9 mouse cellular contexts compared by ENCODE assay signal in genomic region chr9:121616471-121616870, GRCm38 (mm10). TPM values are rescaled to one million over a fixed set of nuclear protein-coding genes. Genes with fewer than 3 reads are reported as not detected.
DNase-seq lines count a peak whose midpoint lies in the region; ATAC-seq and TF ChIP-seq lines count a peak whose summit lies in the region.
"Had no signal": no experiment of that assay in that cellular context is flagged by ENCODE, and none has a peak within 500 bp of the region (broad histone marks: within the 10 kb centered on the region; RNA-seq: fewer than 3 reads in every experiment).

No protein-coding gene starts in this region.

- no peaks in the 10 kb centered on the region for H3K4me1 ChIP-seq in forebrain, postnatal 0 days (ENCODE audit: insufficient read depth)
- H3K4me1 ChIP-seq in forebrain, embryonic 12.5 days = 0 out of 2 replicates have a peak, but pooled peaks cover 2% of the 10 kb centered on the region
- no peaks in the 10 kb centered on the region for H3K4me1 ChIP-seq in lung, embryonic 14.5 days (ENCODE audit: insufficient read depth)

- H3K36me3 ChIP-seq in forebrain, postnatal 0 days (ENCODE audit: insufficient read depth) = peaks cover 4% of the 10 kb centered on the region; the same call in 1 of the 2 replicates
- H3K36me3 ChIP-seq in forebrain, embryonic 12.5 days (replicated peaks) = no peaks in the 10 kb centered on the region
- H3K36me3 ChIP-seq in lung, embryonic 14.5 days (ENCODE audit: insufficient read depth) = no peaks in the 10 kb centered on the region
- no peaks in the 10 kb centered on the region; the same call in 1 of the 2 replicates for H3K36me3 ChIP-seq in splenic B cell, adult 2 months (ENCODE audit: control insufficient read depth, insufficient read depth, low read length, poor library complexity, severe bottlenecking)

- 61% methylated on average over 3 of the region's 3 CpGs for WGBS in forebrain, postnatal 0 days
- WGBS in forebrain, embryonic 12.5 days = 72% methylated on average over 3 of the region's 3 CpGs
- 53% methylated on average over 3 of the region's 3 CpGs for WGBS in lung, embryonic 14.5 days

- H3K9me3 ChIP-seq in forebrain, postnatal 0 days (ENCODE audit: low read length) = no peaks in the 10 kb centered on the region
- no peaks in the 10 kb centered on the region for H3K9me3 ChIP-seq in forebrain, embryonic 12.5 days
- no peaks in the 10 kb centered on the region for H3K9me3 ChIP-seq in lung, embryonic 14.5 days (ENCODE audit: low read depth, low read length)

- ATAC-seq in forebrain, postnatal 0 days = no peak
- ATAC-seq in forebrain, embryonic 12.5 days (ENCODE audit: low FRiP score) = no peak
- ATAC-seq in lung, embryonic 14.5 days (ENCODE audit: insufficient read depth) = no peak
- ATAC-seq: Patski had no signal

- H3K9ac ChIP-seq in forebrain, postnatal 0 days = no peak overlapping the region
- no peak overlapping the region for H3K9ac ChIP-seq in forebrain, embryonic 12.5 days
- H3K9ac ChIP-seq in lung, embryonic 14.5 days = no peak overlapping the region

- intact Hi-C loops in left cerebral cortex, postnatal 25 days (cut with DNase I) = no loop called here

- TF ChIP-seq CTCF in forebrain, postnatal 0 days (IDR thresholded peaks at IDR 0.05; ENCODE audit: low read depth) = 0 out of 2 replicates have a peak, but pooled peaks have one; percentile 21
- peak; percentile 34 for TF ChIP-seq CTCF in lung, embryonic 14.5 days (IDR thresholded peaks at IDR 0.05; ENCODE audit: low read depth)

- no peak for DNase-seq in forebrain, postnatal 0 days
- DNase-seq in lung, embryonic 14.5 days = no peak
- DNase-seq in lung, postnatal 25 days (ENCODE audit: low spot score) = no peak
- peak; percentile 27 for DNase-seq in adrenal gland, postnatal 25 days
- DNase-seq in splenic B cell, adult 2 months (ENCODE audit: low read depth, low spot score) = peak; percentile 36
- DNase-seq in left cerebral cortex, postnatal 25 days (ENCODE audit: low spot score in 2 of 2) = no peak
- DNase-seq in embryo, embryonic 11 days = no peak

- H3K4me3 ChIP-seq in forebrain, postnatal 0 days (ENCODE audit: low read depth, low read length) = no peak overlapping the region
- H3K4me3 ChIP-seq in forebrain, embryonic 12.5 days (replicated peaks) = no peak overlapping the region
- H3K4me3 ChIP-seq in lung, embryonic 14.5 days (ENCODE audit: low read depth, low read length) = no peak overlapping the region

- no peaks in the 10 kb centered on the region for H3K27me3 ChIP-seq in forebrain, postnatal 0 days (ENCODE audit: insufficient read depth, low read length)
- H3K27me3 ChIP-seq in forebrain, embryonic 12.5 days = peaks cover 4% of the 10 kb centered on the region; the same call in 1 of the 2 replicates
- H3K27me3 ChIP-seq in lung, embryonic 14.5 days (ENCODE audit: insufficient read depth, low read length) = no peaks in the 10 kb centered on the region
- no peaks in the 10 kb centered on the region for H3K27me3 ChIP-seq in splenic B cell, adult 2 months (ENCODE audit: control insufficient read depth, insufficient read depth, low read length, poor library complexity, severe bottlenecking)

- H3K4me2 ChIP-seq in forebrain, postnatal 0 days (ENCODE audit: low read depth) = no peak overlapping the region
- no peak overlapping the region for H3K4me2 ChIP-seq in forebrain, embryonic 12.5 days
- H3K4me2 ChIP-seq in lung, embryonic 14.5 days = no peak overlapping the region

- no peak overlapping the region for H3K27ac ChIP-seq in forebrain, postnatal 0 days (ENCODE audit: low read depth, low read length)
- no peak overlapping the region for H3K27ac ChIP-seq in forebrain, embryonic 12.5 days
- no peak overlapping the region for H3K27ac ChIP-seq in lung, embryonic 14.5 days (ENCODE audit: low read depth)

RNA-seq across cellular contexts. Expression of gene Lyzl4, which starts 25.4 kb away (rescaled TPM):
- total RNA-seq in forebrain, postnatal 0 days (2014; rRNA removed) = 0.46 TPM in 1 of 2 replicates, not detected in the other
- polyA plus RNA-seq in forebrain, postnatal 0 days (2015; fragmentation: Nextera tagmentation; extraction: Ambion mirVana) = 0.25 TPM in 1 of 2 replicates, not detected in the other
- polyA plus RNA-seq in forebrain, embryonic 12.5 days (2016; fragmentation: Nextera tagmentation; extraction: Ambion mirVana) = not detected in 2 replicates
- not detected in 2 replicates for polyA plus RNA-seq in lung, embryonic 14.5 days (2014; fragmentation: Nextera tagmentation; extraction: Ambion mirVana)
- not detected in 2 replicates for total RNA-seq in adrenal gland, postnatal 25 days (2021)
- total RNA-seq in left cerebral cortex, postnatal 25 days (2021) = 1 to 10 TPM; 1.5 to 1.8 TPM
- polyA plus RNA-seq: Patski had no signal

RNA-seq across cellular contexts. Expression of gene Vipr1, which starts 26.0 kb away (rescaled TPM):
- 0.48 and 1.5 TPM in 2 replicates for total RNA-seq in forebrain, postnatal 0 days (2014; rRNA removed)
- 0.34 and 0.89 TPM in 2 replicates for polyA plus RNA-seq in forebrain, postnatal 0 days (2015; fragmentation: Nextera tagmentation; extraction: Ambion mirVana)
- 0.50 and 1.7 TPM in 2 replicates for polyA plus RNA-seq in forebrain, embryonic 12.5 days (2016; fragmentation: Nextera tagmentation; extraction: Ambion mirVana)
- 0.47 and 0.54 TPM in 2 replicates for polyA plus RNA-seq in lung, embryonic 14.5 days (2014; fragmentation: Nextera tagmentation; extraction: Ambion mirVana)
- total RNA-seq in adrenal gland, postnatal 25 days (2021) = 0.18 and 0.62 TPM in 2 replicates
- 10 to 100 TPM; 22.2 to 26.2 TPM for total RNA-seq in left cerebral cortex, postnatal 25 days (2021)
- polyA plus RNA-seq: Patski had no signal

Comparison
In these comparisons a context has a peak if more than half of its experiments do, and no peak if none do; other contexts are left out.
1. DNase-seq: peak in adrenal gland, postnatal 25 days (single experiment) and splenic B cell, adult 2 months (single experiment); none in forebrain, postnatal 0 days (single experiment), lung, embryonic 14.5 days (single experiment), lung, postnatal 25 days (single experiment), left cerebral cortex, postnatal 25 days (0 of 2) and embryo, embryonic 11 days (single experiment).